Mouse (Mus musculus) G1E (cell line): Measurements from ENCODE around the gene Gtpbp1. TPM values are rescaled to one million over a fixed set of nuclear protein-coding genes. Genes with fewer than 3 reads are reported as not detected.
A peak's percentile ranks its signal among the peaks of the same experiment; 100 is the strongest.

Experiments used
- ATAC-seq: 2 replicates; pipeline ENCODE4 v1.8.0; 2016; ENCODE audit warnings: mild to moderate bottlenecking; ENCODE audit not compliant: insufficient number of reproducible peaks, poor library complexity, low FRiP score, severe bottlenecking; ENCODE audit errors: extremely low read depth
- DNase-seq: peaks from one replicate; pipeline ENCODE4 v3.0.0; 2012; ENCODE audit warnings: low spot score
- H3K27me3 ChIP-seq: 2 replicates; pipeline ENCODE4 v1.6.1; 2012; ENCODE audit warnings: mild to moderate bottlenecking, low read length, inconsistent platforms; ENCODE audit not compliant: insufficient read depth
- H3K36me3 ChIP-seq: replicated peaks from 2 replicates; pipeline ENCODE3; 2012; ENCODE audit warnings: mild to moderate bottlenecking, inconsistent platforms
- H3K4me1 ChIP-seq: 2 replicates; pipeline ENCODE4 v1.6.1; 2012; ENCODE audit warnings: low read depth, low read length, inconsistent platforms, mixed read lengths; ENCODE audit not compliant: insufficient read depth
- H3K4me3 ChIP-seq: 2 replicates; pipeline ENCODE4 v1.5.1; 2012; ENCODE audit warnings: low read depth, mild to moderate bottlenecking, inconsistent platforms, low read length, moderate library complexity, mixed read lengths
- H3K9me3 ChIP-seq: replicated peaks from 2 replicates; pipeline ENCODE4 v1.6.1; 2012; ENCODE audit warnings: inconsistent platforms
- CTCF ChIP-seq: IDR thresholded peaks from 2 replicates; pipeline ENCODE4 v1.5.1; 2012; ENCODE audit warnings: low read depth, low read length, inconsistent platforms, mixed read lengths
- GATA1 ChIP-seq: IDR thresholded peaks from 2 replicates; pipeline ENCODE4 v1.6.1; 2012; ENCODE audit warnings: borderline replicate concordance, low read length, inconsistent platforms, mixed read lengths
- GATA2 ChIP-seq: IDR thresholded peaks from 2 replicates; pipeline ENCODE4 v1.6.1; 2012; ENCODE audit warnings: low read depth, low read length, inconsistent platforms, borderline replicate concordance
- POLR2AphosphoS5 ChIP-seq: IDR thresholded peaks from 2 replicates; pipeline ENCODE4 v1.6.1; 2012; ENCODE audit warnings: low read depth, low read length, inconsistent platforms; ENCODE audit not compliant: insufficient replicate concordance
- TAL1 ChIP-seq: conservative IDR thresholded peaks from 2 replicates; pipeline ENCODE4 v1.6.1; 2012; ENCODE audit warnings: low read depth, low read length, inconsistent platforms, mixed read lengths
- polyA plus RNA-seq: library from polyadenylated mRNA; stranded (reverse); fragments of >175 nt; gene quantifications from 2 replicates; pipeline ENCODE4 v1.2.3, GENCODE M21; 2012
- total RNA-seq, 2 experiments: library from RNA; stranded (forward) in 1 of 2; stranded (reverse) in 1 of 2; fragments of 200-1000 nt in 1 of 2; fragments of >200 nt in 1 of 2; fragmentation: Nextera tagmentation in 1 of 2; gene quantifications; 2 replicates each; pipeline ENCODE4 v1.2.3; 2014 to 2017

The Gtpbp1 gene
- total and polyA plus RNA-seq, 3 experiments, result 54.8 to 108 (median 63.7) TPM

DNA sequence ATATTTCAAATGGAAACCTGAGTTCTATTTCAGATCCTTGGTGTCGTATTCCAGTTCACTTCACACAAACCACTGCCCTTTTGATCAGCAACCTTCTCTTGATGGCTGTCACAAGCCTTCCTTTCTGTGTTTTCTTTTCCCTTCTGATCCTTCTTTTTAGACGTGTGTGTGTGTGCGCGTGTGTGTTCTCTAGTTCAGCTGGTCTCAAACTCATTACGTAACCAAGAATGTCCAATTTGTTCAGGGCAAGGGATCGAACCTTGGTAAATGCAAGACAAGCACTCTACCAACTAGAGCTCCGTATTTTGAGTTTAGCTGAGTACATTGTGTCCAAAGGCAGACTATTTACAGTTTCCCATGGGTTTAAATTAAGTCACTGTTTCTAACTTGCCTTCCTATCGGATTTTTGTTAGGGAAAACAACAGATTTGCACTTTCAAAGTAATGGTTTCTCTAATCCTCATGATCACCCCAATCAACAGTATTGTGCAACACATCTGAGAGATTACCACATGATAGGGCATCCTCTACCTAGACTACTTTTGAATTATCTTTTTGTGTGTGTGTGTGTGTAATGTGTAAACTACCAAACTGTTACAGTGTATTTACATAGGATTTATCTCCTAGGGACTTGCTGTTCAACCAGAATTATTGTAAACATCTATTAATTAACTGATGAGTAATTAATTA, 2.2 kb upstream of the Gtpbp1 start:
- H3K36me3 ChIP-seq, result peaks cover 35% of the 10 kb centered on the region
- H3K4me3 ChIP-seq, result peak overlapping the region; percentile 98
- TF ChIP-seq POLR2AphosphoS5 (no peak), TAL1 (no peak), GATA1 (no peak), CTCF (no peak), GATA2 (no peak)
- DNase-seq (no peak), ATAC-seq (no peak)
- peaks cover 72% of the 10 kb centered on the region for H3K4me1 ChIP-seq
- H3K27me3 ChIP-seq, result no peaks in the 10 kb centered on the region
- H3K9me3 ChIP-seq, result no peaks in the 10 kb centered on the region

DNA sequence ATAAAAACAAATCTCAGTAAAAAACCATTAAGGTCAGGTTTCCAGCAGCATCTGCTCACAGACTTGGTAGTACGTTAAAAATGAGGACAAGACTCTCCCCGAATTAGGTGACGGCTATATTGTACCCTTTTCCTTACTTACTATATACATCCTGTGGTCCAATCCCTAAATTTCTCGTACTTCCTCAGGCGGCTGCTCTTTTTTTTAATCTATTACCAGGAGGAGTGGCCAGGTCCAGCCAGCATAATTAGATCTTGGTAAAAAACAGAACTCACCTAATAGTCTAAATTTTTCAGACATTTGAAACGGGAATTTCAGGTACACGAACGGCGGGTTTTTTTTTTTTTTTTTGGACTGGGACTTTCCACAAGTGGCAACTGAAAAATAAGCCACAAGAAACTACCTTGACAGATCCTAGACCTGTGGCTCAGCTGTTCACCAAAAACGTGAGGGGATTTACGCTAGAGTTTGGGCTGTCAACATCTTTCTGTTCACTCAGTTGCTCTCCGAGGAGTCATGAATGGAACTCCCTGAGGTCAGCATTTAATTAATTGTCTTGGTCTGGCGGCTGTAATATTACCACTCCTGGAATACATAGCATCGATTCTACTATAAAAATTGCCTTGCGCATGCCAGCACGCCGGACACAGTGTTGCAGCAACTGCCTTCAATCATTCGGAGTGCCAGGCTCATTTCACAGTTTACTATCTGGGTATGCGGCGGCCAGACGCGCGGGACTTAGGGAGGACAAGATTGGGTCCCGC, 801 bp upstream of the Gtpbp1 start:
- peaks cover 35% of the 10 kb centered on the region for H3K36me3 ChIP-seq
- ATAC-seq (no peak), DNase-seq (no peak)
- H3K4me3 ChIP-seq, result peak overlapping the region; percentile 96
- H3K9me3 ChIP-seq, result no peaks in the 10 kb centered on the region
- TF ChIP-seq TAL1, result no peak
- TF ChIP-seq GATA1, result no peak
- no peak for TF ChIP-seq POLR2AphosphoS5
- no peak for TF ChIP-seq CTCF
- TF ChIP-seq GATA2, result no peak
- H3K4me1 ChIP-seq, result peaks cover 72% of the 10 kb centered on the region
- H3K27me3 ChIP-seq, result no peaks in the 10 kb centered on the region

DNA sequence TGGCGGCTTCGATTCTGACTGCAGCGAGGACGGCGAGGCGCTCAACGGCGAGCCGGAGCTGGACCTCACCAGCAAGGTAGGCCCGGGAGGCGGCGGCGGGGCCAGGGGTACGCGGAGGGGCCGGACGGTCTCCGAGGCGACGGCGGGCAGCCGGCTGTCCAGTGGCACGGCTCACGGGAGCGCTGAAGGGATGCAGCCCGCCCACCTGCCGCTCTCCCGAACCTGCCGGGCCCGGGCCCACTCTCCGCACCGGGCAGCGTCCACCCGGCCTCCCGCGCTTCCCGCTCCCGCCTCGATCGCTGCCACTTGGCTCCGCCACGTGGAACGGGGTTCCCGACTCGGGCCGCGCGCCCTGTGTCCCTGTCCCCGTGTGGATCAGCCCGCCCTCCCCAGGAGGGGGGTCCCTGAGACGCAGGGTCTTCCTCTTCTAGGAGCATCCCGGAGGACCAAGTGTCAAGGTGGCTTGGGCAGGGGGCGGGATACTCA, 421 bp downstream of the Gtpbp1 start:
- peaks cover 34% of the 10 kb centered on the region for H3K36me3 ChIP-seq
- DNase-seq (no peak), ATAC-seq (no peak)
- no peaks in the 10 kb centered on the region for H3K9me3 ChIP-seq
- H3K4me3 ChIP-seq, result peak overlapping the region; percentile 96
- peaks cover 72% of the 10 kb centered on the region for H3K4me1 ChIP-seq
- H3K27me3 ChIP-seq, result no peaks in the 10 kb centered on the region
- TF ChIP-seq GATA1 (no peak), TAL1 (no peak), GATA2 (no peak), POLR2AphosphoS5 (no peak), CTCF (no peak)

DNA sequence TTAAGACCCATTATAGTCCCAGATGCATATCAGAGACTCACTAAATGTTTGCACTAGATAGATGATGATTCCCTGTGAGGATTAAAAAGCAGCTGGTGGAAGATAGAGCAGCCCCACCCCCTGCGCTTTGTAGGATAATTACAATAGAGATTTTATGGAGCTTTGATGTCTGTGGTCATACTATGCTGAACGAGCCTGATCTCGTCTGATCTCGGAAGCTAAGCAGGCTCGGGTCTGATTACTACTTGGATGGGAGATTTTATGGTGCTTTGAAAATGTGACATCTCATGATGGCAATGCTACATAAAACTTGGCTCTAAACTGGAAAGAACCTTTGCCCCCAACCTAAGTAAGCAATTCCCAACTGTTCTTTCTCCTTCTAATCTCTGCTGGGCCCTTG, 1.7 kb downstream of the Gtpbp1 start:
- Histone ChIP-seq H3K4me1 (peaks cover 77% of the 10 kb centered on the region), H3K9me3 (no peaks in the 10 kb centered on the region), H3K36me3 (peaks cover 43% of the 10 kb centered on the region), H3K4me3 (peak overlapping the region; percentile 96; the same call in 1 of the 2 replicates), H3K27me3 (no peaks in the 10 kb centered on the region)
- no peak for TF ChIP-seq CTCF
- no peak for DNase-seq
- no peak for ATAC-seq

- H3K4me3 ChIP-seq, result peak overlapping the region; percentile 69
- H3K9me3 ChIP-seq, result no peaks in the 10 kb centered on the region
- TF ChIP-seq POLR2AphosphoS5 (no peak), TAL1 (no peak), CTCF (no peak), GATA2 (no peak), GATA1 (no peak)
- peaks cover 55% of the 10 kb centered on the region for H3K36me3 ChIP-seq
- H3K4me1 ChIP-seq, result peaks cover 83% of the 10 kb centered on the region
- DNase-seq (no peak), ATAC-seq (no peak)
- no peaks in the 10 kb centered on the region for H3K27me3 ChIP-seq
Measured at GRCm38 (mm10) chr15:79693740-79694139, 3.1 kb downstream of the Gtpbp1 start.

- DNase-seq (peak; percentile 70), ATAC-seq (peak; percentile 25; the same call in 1 of the 2 replicates)
- H3K9me3 ChIP-seq, result no peaks in the 10 kb centered on the region
- H3K27me3 ChIP-seq, result no peaks in the 10 kb centered on the region
- peaks cover 61% of the 10 kb centered on the region for H3K36me3 ChIP-seq
- TF ChIP-seq POLR2AphosphoS5 (no peak), CTCF (no peak), TAL1 (peak; percentile 92), GATA1 (no peak), GATA2 (no peak)
- H3K4me3 ChIP-seq, result peak overlapping the region; percentile 69
- peaks cover 79% of the 10 kb centered on the region for H3K4me1 ChIP-seq
Measured at GRCm38 (mm10) chr15:79694512-79694911, 3.9 kb downstream of the Gtpbp1 start.
